Mouse (Mus musculus): ENCODE measurements around the gene AI987944. TPM values are rescaled to one million over a fixed set of nuclear protein-coding genes. Genes with fewer than 3 reads are reported as not detected.

The AI987944 gene
- 10.5 and 11.9 TPM in 2 replicates for polyA plus RNA-seq (2014; fragmentation: Nextera tagmentation; extraction: Ambion mirVana)

GRCm38 (mm10) chr7:41393048-41393971 is at the start of gene AI987944:
AI987944 (minus strand) TSS chr7:41393379.
- Histone ChIP-seq H3K4me2 (ENCODE audit: low read length) (peak within 1 kb of the TSS; percentile 71), H3K4me1 (ENCODE audit: control insufficient read depth in 2 of 2, insufficient read depth in 2 of 2, low read length in 2 of 2) (no peaks in the 10 kb centered on the region), H3K4me3 (ENCODE audit: control insufficient read depth in 1 of 2, insufficient read depth in 1 of 2, low read depth in 1 of 2, low read length in 2 of 2) (peak within 1 kb of the TSS; percentile 59 to 68), H3K27me3 (ENCODE audit: control insufficient read depth, insufficient read depth, low read length) (no peaks in the 10 kb centered on the region), H3K36me3 (ENCODE audit: control insufficient read depth, insufficient read depth, low read length) (no peaks in the 10 kb centered on the region), H3K9me3 (ENCODE audit: control insufficient read depth, low read length) (no peaks in the 10 kb centered on the region), H3K27ac (replicated peaks in 1 of 2; ENCODE audit: control insufficient read depth in 1 of 2, insufficient read depth in 1 of 2, low read depth in 2 of 2, low read length in 2 of 2) (peak within 1 kb of the TSS; percentile 70 to 76), H3K9ac (ENCODE audit: low read length) (peak within 1 kb of the TSS; percentile 82)
- ATAC-seq (ENCODE audit: insufficient number of reproducible peaks, insufficient read depth, low FRiP score, low read depth) = peak; percentile 98
- under 1% methylated on average over 25 of the region's 25 CpGs for WGBS

GRCm38 (mm10) chr7:41394130-41394529 is 951 bp upstream of the AI987944 start:
- H3K36me3 ChIP-seq (ENCODE audit: control insufficient read depth, insufficient read depth, low read length) = no peaks in the 10 kb centered on the region
- H3K9ac ChIP-seq (ENCODE audit: low read length) = no peak overlapping the region
- ATAC-seq (ENCODE audit: insufficient number of reproducible peaks, insufficient read depth, low FRiP score, low read depth) = no peak
- H3K4me3 ChIP-seq (ENCODE audit: control insufficient read depth in 1 of 2, insufficient read depth in 1 of 2, low read depth in 1 of 2, low read length in 2 of 2) = no peak overlapping the region
- H3K27ac ChIP-seq (replicated peaks in 1 of 2; ENCODE audit: control insufficient read depth in 1 of 2, insufficient read depth in 1 of 2, low read depth in 2 of 2, low read length in 2 of 2) = no peak overlapping the region
- H3K27me3 ChIP-seq (ENCODE audit: control insufficient read depth, insufficient read depth, low read length) = no peaks in the 10 kb centered on the region
- H3K4me2 ChIP-seq (ENCODE audit: low read length) = no peak overlapping the region
- H3K9me3 ChIP-seq (ENCODE audit: control insufficient read depth, low read length) = no peaks in the 10 kb centered on the region
- WGBS = 77% methylated on average over 4 of the region's 4 CpGs
- no peaks in the 10 kb centered on the region for H3K4me1 ChIP-seq (ENCODE audit: control insufficient read depth in 2 of 2, insufficient read depth in 2 of 2, low read length in 2 of 2)

Other genes with a start within 250 kb of the AI987944 start
- gene Gm5592, start 239.5 kb downstream of the AI987944 start, polyA plus RNA-seq (2014; fragmentation: Nextera tagmentation; extraction: Ambion mirVana) = not detected in 2 replicates
- 0.12 and 0.19 TPM in 2 replicates for gene Vmn2r57, start 55.3 kb upstream of the AI987944 start, polyA plus RNA-seq (2014; fragmentation: Nextera tagmentation; extraction: Ambion mirVana)
- 0.05 and 0.20 TPM in 2 replicates for gene Gm20449, start 106.0 kb upstream of the AI987944 start, polyA plus RNA-seq (2014; fragmentation: Nextera tagmentation; extraction: Ambion mirVana)
- gene AW146154, start 106.5 kb upstream of the AI987944 start, polyA plus RNA-seq (2014; fragmentation: Nextera tagmentation; extraction: Ambion mirVana) = 6.3 and 7.1 TPM in 2 replicates
- gene Gm6871, start 180.3 kb upstream of the AI987944 start, polyA plus RNA-seq (2014; fragmentation: Nextera tagmentation; extraction: Ambion mirVana) = 0.13 TPM in 1 of 2 replicates, not detected in the other
- 6.4 and 7.6 TPM in 2 replicates for gene 2610021A01Rik, start 205.9 kb upstream of the AI987944 start, polyA plus RNA-seq (2014; fragmentation: Nextera tagmentation; extraction: Ambion mirVana)
- 6.8 and 7.7 TPM in 2 replicates for gene Zfp788, start 239.8 kb upstream of the AI987944 start, polyA plus RNA-seq (2014; fragmentation: Nextera tagmentation; extraction: Ambion mirVana)